8 mouse cellular contexts compared by ENCODE assay signal in the genomic region with DNA sequence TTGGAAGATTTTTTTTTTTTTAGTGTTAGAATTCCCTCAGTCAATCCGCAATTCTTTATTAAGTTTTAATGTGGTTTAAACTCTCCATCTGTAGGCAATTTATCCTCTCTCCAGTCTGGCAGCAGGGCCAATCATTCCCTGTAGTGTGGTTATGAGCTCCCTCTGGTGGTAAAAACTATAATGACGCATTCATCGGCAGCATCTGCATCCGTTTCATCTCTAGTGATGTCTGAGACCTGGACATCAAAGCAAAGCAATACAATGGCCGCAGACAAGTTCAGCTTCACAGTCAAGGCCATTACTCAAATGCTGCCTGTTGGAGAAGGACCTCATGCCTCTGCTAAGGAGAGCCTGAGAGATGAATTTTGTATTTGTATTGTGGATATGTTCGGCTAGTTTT.
DNase-seq lines count a peak whose midpoint lies in the region; ATAC-seq and TF ChIP-seq lines count a peak whose summit lies in the region.

No protein-coding gene starts in this region.

- no peak overlapping the region for H3K9ac ChIP-seq in midbrain, embryonic 15.5 days

- H3K27me3 ChIP-seq in kidney, adult 2 months (replicated peaks; ENCODE audit: control insufficient read depth, insufficient read depth, low read length), result no peaks in the 10 kb centered on the region; the same call in 1 of the 2 replicates
- H3K27me3 ChIP-seq in midbrain, embryonic 15.5 days (replicated peaks), result no peaks in the 10 kb centered on the region
- no peaks in the 10 kb centered on the region for H3K27me3 ChIP-seq in splenic B cell, adult 2 months (ENCODE audit: control insufficient read depth, insufficient read depth, low read length, poor library complexity, severe bottlenecking)

- H3K4me1 ChIP-seq in kidney, adult 2 months (ENCODE audit: control insufficient read depth, insufficient read depth, low read length), result no peaks in the 10 kb centered on the region
- no peaks in the 10 kb centered on the region for H3K4me1 ChIP-seq in midbrain, embryonic 15.5 days

- H3K27ac ChIP-seq in kidney, adult 2 months (ENCODE audit: insufficient read depth, low read depth, low read length), result no peak overlapping the region
- no peak overlapping the region for H3K27ac ChIP-seq in midbrain, embryonic 15.5 days

- no peak for TF ChIP-seq POLR2A in kidney, adult 2 months (IDR thresholded peaks at IDR 0.05; ENCODE audit: low read depth, low read length)

- no peak overlapping the region for H3K4me3 ChIP-seq in kidney, adult 2 months (ENCODE audit: insufficient read depth, low read depth, low read length)
- no peak overlapping the region for H3K4me3 ChIP-seq in midbrain, embryonic 15.5 days

- 15% methylated on average over 6 of the region's 6 CpGs for WGBS in kidney, adult 2 months
- WGBS in midbrain, embryonic 15.5 days, result 20% methylated on average over 6 of the region's 6 CpGs

- no peaks in the 10 kb centered on the region for H3K9me3 ChIP-seq in midbrain, embryonic 15.5 days

- no peak overlapping the region for H3K4me2 ChIP-seq in midbrain, embryonic 15.5 days

- DNase-seq in 416B (ENCODE audit: low read depth), result peak; percentile 83
- DNase-seq in R1 (ENCODE audit: low read depth, low spot score), result peak; percentile 77
- DNase-seq in cerebellum, postnatal 25 days, result peak; percentile 67 to 83
- peak; percentile 69 to 90 for DNase-seq in frontal cortex, postnatal 36 days (ENCODE audit: low spot score in 2 of 2)
- DNase-seq in kidney, adult 2 months, result peak; percentile 81
- DNase-seq in left cerebral cortex, postnatal 25 days (ENCODE audit: low spot score in 2 of 2), result peak; percentile 80 to 91
- peak; percentile 80 for DNase-seq in splenic B cell, adult 2 months (ENCODE audit: low read depth, low spot score)

- ATAC-seq in midbrain, embryonic 15.5 days (replicated peaks), result peak; percentile 71; the same call in 1 of the 2 replicates

- H3K36me3 ChIP-seq in kidney, adult 2 months (ENCODE audit: control insufficient read depth, insufficient read depth, low read length), result no peaks in the 10 kb centered on the region
- H3K36me3 ChIP-seq in midbrain, embryonic 15.5 days (replicated peaks), result no peaks in the 10 kb centered on the region
- H3K36me3 ChIP-seq in splenic B cell, adult 2 months (ENCODE audit: control insufficient read depth, insufficient read depth, low read length, poor library complexity, severe bottlenecking), result no peaks in the 10 kb centered on the region

- peak; percentile 62 for TF ChIP-seq CTCF in kidney, adult 2 months (conservative IDR thresholded peaks at IDR 0.05; ENCODE audit: insufficient read depth, insufficient read length, low read depth, low read length)

- intact Hi-C loops in left cerebral cortex, postnatal 25 days (cut with DNase I), result loop anchor here (2.0 kb wide), 1 partner anchor 290 kb away; no protein-coding TSS in a partner anchor
